Mouse (Mus musculus) heart, postnatal 0 days (tissue): Measurements from ENCODE around the gene Olfr1175-ps.

Experiments
- CTCF ChIP-seq: IDR thresholded peaks from 2 replicates; pipeline ENCODE4 v1.5.1; 2016; ENCODE audit warnings: antibody characterized with exemption, control low read depth, low read depth
- EP300 ChIP-seq: IDR thresholded peaks from 2 replicates; pipeline ENCODE4 v1.6.1; 2016; ENCODE audit warnings: antibody characterized with exemption, low read depth

GRCm38 (mm10) chr2:88336421-88336820 is 9.4 kb upstream of the Olfr1175-ps start, which contains the start of gene Olfr1176:
- TF ChIP-seq CTCF (no peak), EP300 (no peak)
